Mouse (Mus musculus) bone marrow macrophage, adult 2 months (primary cell): ENCODE data around the gene Naaa.

ENCODE experiments used
- CTCF ChIP-seq: IDR thresholded peaks from 2 replicates; pipeline ENCODE4 v1.5.1; 2012; ENCODE audit warnings: low read depth, mild to moderate bottlenecking, low read length, moderate library complexity
- POLR2A ChIP-seq: IDR thresholded peaks from 2 replicates; pipeline ENCODE4 v1.6.1; 2012; ENCODE audit warnings: mild to moderate bottlenecking, low read depth, low read length, borderline replicate concordance

DNA sequence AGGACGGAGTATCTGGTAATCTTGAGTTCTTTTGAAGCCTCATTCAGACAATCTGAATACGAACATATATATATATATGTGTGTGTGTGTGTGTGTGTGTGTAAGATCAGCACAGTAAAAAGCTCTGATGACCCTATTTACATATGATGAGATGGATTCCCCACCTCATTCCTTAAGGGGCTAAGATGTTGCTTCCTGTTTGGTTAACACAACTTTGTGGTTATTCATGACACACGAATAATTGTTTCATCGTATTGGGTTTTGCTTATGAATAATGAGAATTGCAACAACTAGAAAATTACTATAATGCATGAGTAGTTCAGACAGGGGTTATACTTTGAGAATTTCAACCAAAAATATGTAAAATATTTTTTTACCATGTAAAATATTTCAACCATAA is 62.7 kb downstream of the Naaa start, which contains the start of gene U90926:
- TF ChIP-seq POLR2A (no peak), CTCF (no peak)
